In the genomic region with DNA sequence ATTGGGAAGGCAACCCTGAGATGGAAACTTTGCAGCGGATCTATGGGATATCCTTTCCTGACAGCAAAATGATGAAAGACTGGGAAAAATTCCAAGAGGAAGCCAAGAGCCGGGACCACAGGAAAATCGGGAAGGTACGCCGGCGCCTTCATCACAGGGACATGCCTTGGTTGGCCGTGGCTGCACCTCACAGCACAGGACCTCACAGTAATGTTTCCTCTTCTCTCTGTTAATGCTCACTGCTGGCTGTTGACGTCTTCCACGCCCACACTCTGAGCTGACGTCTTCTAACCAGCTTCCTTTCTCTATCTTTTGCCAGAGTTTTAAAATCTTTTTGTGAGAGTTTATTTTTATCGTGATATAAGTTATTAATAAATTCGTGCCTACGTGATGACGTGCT, we compare ENCODE assay signal across 20 mouse cellular contexts. TPM values are rescaled to one million over a fixed set of nuclear protein-coding genes. Genes with fewer than 3 reads are reported as not detected.
A peak's percentile ranks its signal among the peaks of the same experiment; 100 is the strongest.
DNase-seq lines count a peak whose midpoint lies in the region; ATAC-seq and TF ChIP-seq lines count a peak whose summit lies in the region.
"Had no signal": no experiment of that assay in that cellular context is flagged by ENCODE, and none has a peak within 500 bp of the region (broad histone marks: within the 10 kb centered on the region; RNA-seq: fewer than 3 reads in every experiment).

No protein-coding gene starts in this region.

- H3K4me3 ChIP-seq in lung, embryonic 14.5 days (ENCODE audit: low read depth, low read length), result no peak overlapping the region
- no peak overlapping the region for H3K4me3 ChIP-seq in kidney, adult 2 months (ENCODE audit: insufficient read depth, low read depth, low read length)
- no peak overlapping the region for H3K4me3 ChIP-seq in forebrain, embryonic 14.5 days (ENCODE audit: low read depth, low read length)
- H3K4me3 ChIP-seq: embryonic facial prominence, embryonic 12.5 days; heart, embryonic 13.5 days; midbrain, embryonic 13.5 days; stomach, embryonic 15.5 days had no signal

- ATAC-seq in frontal cortex, adult (ENCODE audit: low TSS enrichment), result peak; percentile 62; the same call in 1 of the 2 replicates
- ATAC-seq in lung, embryonic 14.5 days (ENCODE audit: insufficient read depth), result no peak
- no peak for ATAC-seq in forebrain, embryonic 14.5 days
- ATAC-seq: liver, postnatal 0 days; midbrain, embryonic 13.5 days had no signal

- H3K4me2 ChIP-seq in lung, embryonic 14.5 days, result no peak overlapping the region
- no peak overlapping the region for H3K4me2 ChIP-seq in forebrain, embryonic 14.5 days (ENCODE audit: low read length)
- H3K4me2 ChIP-seq: embryonic facial prominence, embryonic 12.5 days; heart, embryonic 13.5 days; midbrain, embryonic 13.5 days; stomach, embryonic 15.5 days had no signal

- H3K9ac ChIP-seq in lung, embryonic 14.5 days, result no peak overlapping the region
- no peak overlapping the region for H3K9ac ChIP-seq in forebrain, embryonic 14.5 days (ENCODE audit: low read length)
- H3K9ac ChIP-seq: embryonic facial prominence, embryonic 12.5 days; heart, embryonic 13.5 days; liver, postnatal 0 days; midbrain, embryonic 13.5 days; stomach, embryonic 15.5 days had no signal

- no peaks in the 10 kb centered on the region for H3K9me3 ChIP-seq in lung, embryonic 14.5 days (ENCODE audit: low read depth, low read length)
- H3K9me3 ChIP-seq in forebrain, embryonic 14.5 days (replicated peaks; ENCODE audit: control insufficient read depth, low read length), result no peaks in the 10 kb centered on the region
- H3K9me3 ChIP-seq: embryonic facial prominence, embryonic 12.5 days; heart, embryonic 13.5 days; midbrain, embryonic 13.5 days; stomach, embryonic 15.5 days had no signal

- TF ChIP-seq POLR2A in kidney, adult 2 months (IDR thresholded peaks at IDR 0.05; ENCODE audit: low read depth, low read length), result no peak

- no peak overlapping the region for H3K27ac ChIP-seq in lung, embryonic 14.5 days (ENCODE audit: low read depth)
- no peak overlapping the region for H3K27ac ChIP-seq in kidney, adult 2 months (ENCODE audit: insufficient read depth, low read depth, low read length)
- H3K27ac ChIP-seq in forebrain, embryonic 14.5 days (ENCODE audit: low read depth, low read length), result no peak overlapping the region
- H3K27ac ChIP-seq: embryonic facial prominence, embryonic 12.5 days; heart, embryonic 13.5 days; midbrain, embryonic 13.5 days; stomach, embryonic 15.5 days had no signal

- no peak for DNase-seq in frontal cortex, postnatal 25 days (ENCODE audit: low spot score in 2 of 2)
- DNase-seq in lung, embryonic 14.5 days, result peak; percentile 48
- no peak for DNase-seq in lung, postnatal 4 days
- peak; percentile 66 for DNase-seq in kidney, adult 2 months
- DNase-seq in kidney, postnatal 14 days, result peak; percentile 67
- no peak for DNase-seq in layer of hippocampus, postnatal 36 days
- no peak for DNase-seq in forebrain, embryonic 14.5 days (ENCODE audit: low spot score)
- DNase-seq: adrenal gland, adult 8-10 months; cerebellum, adult 18-20 months; gastrocnemius, postnatal 25 days; liver; liver, postnatal 0 days; retina, postnatal 1 day; spleen, adult 18-20 months had no signal

- no peaks in the 10 kb centered on the region for H3K36me3 ChIP-seq in lung, embryonic 14.5 days (ENCODE audit: insufficient read depth)
- no peaks in the 10 kb centered on the region; the same call in 1 of the 2 replicates for H3K36me3 ChIP-seq in kidney, adult 2 months (ENCODE audit: control insufficient read depth, insufficient read depth, low read length)
- H3K36me3 ChIP-seq in forebrain, embryonic 14.5 days (ENCODE audit: control insufficient read depth, insufficient read depth, low read length), result peaks cover 41% of the 10 kb centered on the region
- H3K36me3 ChIP-seq: stomach, embryonic 15.5 days had no signal

- 60% methylated on average over 14 of the region's 14 CpGs for WGBS in lung, embryonic 14.5 days
- WGBS in kidney, adult 2 months, result 44% methylated on average over 14 of the region's 14 CpGs
- 90% methylated on average over 14 of the region's 14 CpGs for WGBS in forebrain, embryonic 14.5 days

- H3K4me1 ChIP-seq in lung, embryonic 14.5 days (ENCODE audit: insufficient read depth), result no peaks in the 10 kb centered on the region
- peaks cover 5% of the 10 kb centered on the region; the same call in 1 of the 2 replicates for H3K4me1 ChIP-seq in kidney, adult 2 months (ENCODE audit: control insufficient read depth, insufficient read depth, low read length)
- H3K4me1 ChIP-seq in forebrain, embryonic 14.5 days (ENCODE audit: control insufficient read depth, insufficient read depth, low read length), result no peaks in the 10 kb centered on the region
- H3K4me1 ChIP-seq: embryonic facial prominence, embryonic 12.5 days; midbrain, embryonic 13.5 days; stomach, embryonic 15.5 days had no signal

- no peak for TF ChIP-seq CTCF in lung, embryonic 14.5 days (IDR thresholded peaks at IDR 0.05; ENCODE audit: low read depth)
- TF ChIP-seq CTCF in kidney, adult 2 months (conservative IDR thresholded peaks at IDR 0.05; ENCODE audit: insufficient read depth, insufficient read length, low read depth, low read length), result no peak

- H3K27me3 ChIP-seq in lung, embryonic 14.5 days (ENCODE audit: insufficient read depth, low read length), result no peaks in the 10 kb centered on the region
- no peaks in the 10 kb centered on the region for H3K27me3 ChIP-seq in kidney, adult 2 months (replicated peaks; ENCODE audit: control insufficient read depth, insufficient read depth, low read length)
- H3K27me3 ChIP-seq in forebrain, embryonic 14.5 days (replicated peaks; ENCODE audit: control insufficient read depth, insufficient read depth, low read length), result no peaks in the 10 kb centered on the region
- H3K27me3 ChIP-seq: CH12.LX; embryonic facial prominence, embryonic 12.5 days; heart, embryonic 13.5 days; midbrain, embryonic 13.5 days; stomach, embryonic 15.5 days had no signal

RNA-seq across cellular contexts. Expression of a gene that starts 19.2 kb away (rescaled TPM):
- 9.1 and 10.4 TPM in 2 replicates for polyA plus RNA-seq in lung, embryonic 14.5 days (2014; fragmentation: Nextera tagmentation; extraction: Ambion mirVana)
- 4.3 and 5.3 TPM in 2 replicates for polyA plus RNA-seq in kidney, adult 2 months (2012; rRNA removed)
- total RNA-seq in layer of hippocampus, postnatal 36 days (2021), result 10 to 100 TPM; 33.9 to 34.3 TPM
- 14.9 and 15.3 TPM in 2 replicates for polyA plus RNA-seq in forebrain, embryonic 14.5 days (2014; fragmentation: Nextera tagmentation; extraction: Ambion mirVana)

RNA-seq across cellular contexts. Expression of a gene that starts 27.1 kb away (rescaled TPM):
- polyA plus RNA-seq in lung, embryonic 14.5 days (2014; fragmentation: Nextera tagmentation; extraction: Ambion mirVana), result 70.4 and 76.3 TPM in 2 replicates
- polyA plus RNA-seq in kidney, adult 2 months (2012; rRNA removed), result 199 and 263 TPM in 2 replicates
- 10 to 100 TPM; 45.2 to 51.5 TPM for total RNA-seq in layer of hippocampus, postnatal 36 days (2021)
- 96.9 and 109 TPM in 2 replicates for polyA plus RNA-seq in forebrain, embryonic 14.5 days (2014; fragmentation: Nextera tagmentation; extraction: Ambion mirVana)

Comparison
In these comparisons a context has a peak if more than half of its experiments do, and no peak if none do; other contexts are left out.
1. DNase-seq: peak in lung, embryonic 14.5 days (single experiment), kidney, adult 2 months (single experiment) and kidney, postnatal 14 days (single experiment); none in frontal cortex, postnatal 25 days (0 of 2), lung, postnatal 4 days (0 of 2), layer of hippocampus, postnatal 36 days (0 of 2) and forebrain, embryonic 14.5 days (single experiment).